Mouse (Mus musculus): Measurements from ENCODE around the gene Mmp27.

DNA sequence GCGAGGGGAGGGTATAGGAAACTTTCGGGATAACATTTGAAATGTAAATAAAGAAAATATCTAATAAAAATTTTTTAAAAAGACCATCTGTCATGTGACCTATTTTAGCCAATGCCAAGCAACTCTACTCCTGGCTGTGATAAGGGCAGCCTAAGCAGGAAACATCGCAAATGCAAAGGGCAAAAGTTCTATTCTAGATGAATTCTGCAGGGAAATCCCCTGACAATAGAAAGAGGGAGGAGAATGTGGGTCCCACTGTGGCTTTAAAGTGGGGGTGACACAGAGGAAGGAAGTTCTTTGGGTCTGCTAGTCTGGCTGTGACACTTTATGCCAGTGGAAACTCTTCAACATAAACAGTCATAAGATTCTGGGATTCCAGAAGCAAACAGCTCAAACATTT, 17.7 kb upstream of the Mmp27 start:
- TF ChIP-seq CTCF (conservative IDR thresholded peaks at IDR 0.05; ENCODE audit: low read length) (no peak), NANOG (IDR thresholded peaks at IDR 0.05; ENCODE audit: borderline replicate concordance, low read length) (no peak)
